Mouse (Mus musculus): Measurements from ENCODE around the gene Gm10964.

- TF ChIP-seq CTCF (IDR thresholded peaks at IDR 0.05; ENCODE audit: low read depth, low read length) (no peak), POLR2A (IDR thresholded peaks at IDR 0.05; ENCODE audit: borderline replicate concordance, low read depth, low read length) (no peak)
Observed at GRCm38 (mm10) chr3:103766789-103767188, 27.6 kb downstream of the Gm10964 start.
